Mouse (Mus musculus): ENCODE data around the gene Rundc3b. TPM values are rescaled to one million over a fixed set of nuclear protein-coding genes. Genes with fewer than 3 reads are reported as not detected.

Gene Rundc3b
- 5.2 and 6.8 TPM in 2 replicates for polyA plus RNA-seq (2015; fragmentation: Nextera tagmentation; extraction: Ambion mirVana)

GRCm38 (mm10) chr5:8622596-8623231 is at the start of gene Rundc3b:
Gene Rundc3b, minus strand, starts transcription at chr5:8622952.

GRCm38 (mm10) chr5:8659911-8660737 is 37.4 kb upstream of the Rundc3b start, which contains the start of gene Abcb1a:
Gene Abcb1a, plus strand, starts transcription at chr5:8660077.

Other genes with a start within 250 kb of the Rundc3b start
- gene Dbf4, start 200.2 kb downstream of the Rundc3b start, polyA plus RNA-seq (2015; fragmentation: Nextera tagmentation; extraction: Ambion mirVana), result 9.9 and 11.9 TPM in 2 replicates
- gene Slc25a40, start 200.1 kb downstream of the Rundc3b start, polyA plus RNA-seq (2015; fragmentation: Nextera tagmentation; extraction: Ambion mirVana), result 6.8 and 8.2 TPM in 2 replicates
- 3.7 and 3.8 TPM in 2 replicates for gene Abcb1a, start 37.1 kb upstream of the Rundc3b start, polyA plus RNA-seq (2015; fragmentation: Nextera tagmentation; extraction: Ambion mirVana)
- gene Abcb1b, start 175.2 kb upstream of the Rundc3b start, polyA plus RNA-seq (2015; fragmentation: Nextera tagmentation; extraction: Ambion mirVana), result 87.7 and 197 TPM in 2 replicates

All from adrenal gland, postnatal 0 days (tissue).